Mouse (Mus musculus) liver, adult 2 months (tissue): ENCODE results near the gene Vamp8. TPM values are rescaled to one million over a fixed set of nuclear protein-coding genes. Genes with fewer than 3 reads are reported as not detected.

Experiments
- DNase-seq: peaks from one replicate; pipeline ENCODE4 v3.0.0-alpha.2; 2011; ENCODE audit warnings: low read depth, low spot score; ENCODE audit errors: extremely low read depth
- H3K27ac ChIP-seq: fragments of 200-500 bp; replicated peaks from 2 replicates; pipeline ENCODE4 v1.5.1; 2012; ENCODE audit warnings: low read depth, mild to moderate bottlenecking, control low read depth, inconsistent platforms, low read length; ENCODE audit not compliant: insufficient read depth
- H3K27me3 ChIP-seq: fragments of 200-500 bp; 2 replicates; pipeline ENCODE4 v1.6.1; 2012; ENCODE audit warnings: mild to moderate bottlenecking, moderate library complexity, low read length, inconsistent platforms; ENCODE audit not compliant: control insufficient read depth, insufficient read depth
- H3K36me3 ChIP-seq: fragments of 200-500 bp; 2 replicates; pipeline ENCODE4 v1.6.1; 2012; ENCODE audit warnings: low read length, inconsistent platforms; ENCODE audit not compliant: control insufficient read depth, insufficient read depth
- H3K4me1 ChIP-seq: fragments of 200-500 bp; 2 replicates; pipeline ENCODE4 v1.6.1; 2011; ENCODE audit warnings: low read length; ENCODE audit not compliant: control insufficient read depth, insufficient read depth
- H3K4me3 ChIP-seq: fragments of 200-500 bp; 2 replicates; pipeline ENCODE4 v1.5.1; 2011; ENCODE audit warnings: low read depth, mild to moderate bottlenecking, control low read depth, low read length, moderate library complexity; ENCODE audit not compliant: insufficient read depth
- H3K79me2 ChIP-seq: fragments of 200-500 bp; 2 replicates; pipeline ENCODE4 v1.6.1; 2012; ENCODE audit warnings: inconsistent platforms, mild to moderate bottlenecking, low read length, moderate library complexity; ENCODE audit not compliant: control insufficient read depth, insufficient read depth
- H3K9ac ChIP-seq: fragments of 200-500 bp; 2 replicates; pipeline ENCODE4 v1.6.1; 2012; ENCODE audit warnings: low read depth, mild to moderate bottlenecking, control low read depth, inconsistent platforms, low read length
- CTCF ChIP-seq: fragments of 200-500 bp; IDR thresholded peaks from 2 replicates; pipeline ENCODE4 v1.5.1; 2011; ENCODE audit warnings: low read depth, low read length, control low read depth
- POLR2A ChIP-seq: fragments of 200-500 bp; IDR thresholded peaks from 2 replicates; pipeline ENCODE4 v1.6.1; 2011; ENCODE audit warnings: low read length, control low read depth; ENCODE audit not compliant: insufficient read depth; ENCODE audit errors: extremely low read depth
- WGBS: fragments of 180-500 bp; shearing (Covaris S2); methylation state at CpG from one replicate; pipeline ENCODE4 v1.1.7; 2018; 5-methylcytosine and 5-hydroxymethylcytosine counted together
- polyA plus RNA-seq: library from polyadenylated mRNA; depleted of rRNA; stranded (reverse); fragments of >200 nt; gene quantifications from 2 replicates; pipeline ENCODE4 v1.2.3, GENCODE M21; 2012
- total RNA-seq: library from RNA; depleted of rRNA; stranded (reverse); fragments of >200 nt; gene quantifications from 2 replicates; pipeline ENCODE4 v1.2.3, GENCODE M21; 2014

The Vamp8 gene
- total and polyA plus RNA-seq, 2 experiments: 219 to 238 TPM

DNA sequence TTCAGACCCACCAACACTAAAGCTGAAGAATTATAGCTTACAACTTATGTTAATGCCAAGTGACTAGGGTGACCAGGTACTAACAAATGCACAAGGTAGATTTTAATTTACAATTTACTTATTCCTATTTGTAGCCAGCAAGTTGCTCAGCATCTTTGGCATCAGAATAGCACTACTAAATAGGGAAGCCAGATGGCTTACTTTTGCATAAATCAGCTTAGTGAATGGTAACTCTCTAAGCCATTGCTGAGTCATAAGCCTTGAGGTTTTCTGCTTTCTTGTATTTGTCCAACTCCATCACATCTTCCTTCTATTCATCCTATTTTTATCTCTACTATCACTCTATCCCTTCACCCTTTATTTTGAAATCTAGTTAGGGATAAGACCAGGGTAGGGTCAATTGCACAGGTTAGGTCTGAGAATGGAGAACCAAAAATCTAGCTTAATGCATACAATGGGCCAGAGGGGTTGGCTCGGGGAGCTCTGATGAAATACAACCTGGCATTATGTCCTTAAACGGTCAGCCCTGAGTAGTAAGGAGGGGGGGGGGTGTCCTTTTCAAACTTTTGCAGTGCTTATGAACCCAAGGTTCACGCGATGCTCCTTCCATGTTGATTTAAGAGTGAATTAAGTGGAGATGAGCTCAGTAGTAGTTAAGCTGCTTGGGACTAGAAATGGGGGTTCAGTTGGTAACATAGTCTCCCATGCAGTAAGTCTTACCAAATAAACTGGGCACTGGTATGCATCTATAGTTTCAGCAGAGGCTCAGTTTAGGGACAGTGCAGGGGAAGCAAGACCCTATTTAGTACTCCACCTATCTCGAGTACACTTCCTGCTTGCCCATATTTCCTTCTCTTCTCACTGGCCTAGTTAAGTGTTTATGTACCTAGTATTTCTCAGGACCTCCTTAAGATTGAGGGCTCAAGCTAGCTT is 40.8 kb upstream of the Vamp8 start:
- peaks cover 83% of the 10 kb centered on the region for H3K36me3 ChIP-seq

DNA sequence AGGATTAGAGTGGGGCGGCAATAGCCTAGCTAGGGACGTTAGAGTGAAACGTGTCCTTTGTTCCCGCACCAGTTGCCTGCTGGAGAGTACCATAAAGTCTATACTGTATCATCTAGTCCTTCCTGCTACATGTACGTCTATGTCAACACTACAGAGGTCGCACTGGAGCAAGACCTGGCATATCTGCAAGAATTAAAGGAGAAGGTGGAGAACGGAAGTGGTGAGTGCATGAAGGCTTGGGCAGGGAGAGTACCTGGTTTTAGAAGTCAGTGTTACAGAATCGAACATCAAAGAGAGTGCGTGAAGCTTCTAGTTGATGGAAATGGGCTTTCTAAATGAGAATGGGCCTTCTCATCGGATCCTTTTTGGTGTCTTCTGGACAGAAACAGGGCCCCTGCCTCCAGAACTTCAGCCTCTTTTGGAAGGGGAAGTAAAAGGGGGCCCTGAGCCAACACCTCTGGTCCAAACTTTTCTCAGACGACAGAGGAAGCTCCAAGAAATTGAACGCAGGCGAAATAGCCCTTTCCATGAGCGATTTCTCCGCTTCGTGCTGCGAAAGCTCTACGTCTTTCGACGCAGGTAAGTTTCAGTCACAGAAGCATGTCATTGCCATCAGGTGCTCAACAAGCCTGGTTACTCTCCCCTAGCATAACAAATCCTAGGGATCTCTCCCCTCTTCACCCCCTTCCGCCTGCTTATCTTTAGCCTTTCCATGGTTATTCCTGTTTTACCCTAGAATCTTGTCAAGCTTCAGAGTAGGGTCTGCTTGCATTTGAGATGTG is 38.7 kb upstream of the Vamp8 start:
- Histone ChIP-seq H3K36me3 (peaks cover 82% of the 10 kb centered on the region), H3K4me3 (no peak overlapping the region), H3K27me3 (no peaks in the 10 kb centered on the region), H3K79me2 (no peaks in the 10 kb centered on the region), H3K4me1 (peaks cover 5% of the 10 kb centered on the region; the same call in 1 of the 2 replicates), H3K9ac (no peak overlapping the region), H3K27ac (no peak overlapping the region)
- no peak for DNase-seq
- TF ChIP-seq POLR2A: no peak
- no peak for TF ChIP-seq CTCF
- 89% methylated on average over 21 of the region's 21 CpGs for WGBS

More for the DNA sequence above, 40.8 kb upstream of the Vamp8 start:
- Histone ChIP-seq H3K27me3 (no peaks in the 10 kb centered on the region), H3K79me2 (no peaks in the 10 kb centered on the region), H3K9ac (no peak overlapping the region), H3K4me1 (no peaks in the 10 kb centered on the region), H3K27ac (no peak overlapping the region; the same call in 1 of the 2 replicates), H3K4me3 (no peak overlapping the region)
- no peak for DNase-seq
- WGBS: 52% methylated on average over 5 of the region's 5 CpGs
- no peak for TF ChIP-seq POLR2A
- TF ChIP-seq CTCF: no peak

- Histone ChIP-seq H3K27ac (no peak overlapping the region), H3K36me3 (peaks cover 84% of the 10 kb centered on the region)
Observed at GRCm38 (mm10) chr6:72428036-72428435, 37.5 kb upstream of the Vamp8 start.

GRCm38 (mm10) chr6:72425646-72426045 is 35.1 kb upstream of the Vamp8 start:
- H3K9ac ChIP-seq: no peak overlapping the region
- 96% methylated on average over 11 of the region's 11 CpGs for WGBS
- no peak for DNase-seq
- no peak overlapping the region for H3K4me3 ChIP-seq
- H3K27ac ChIP-seq: no peak overlapping the region
- peaks cover 8% of the 10 kb centered on the region for H3K4me1 ChIP-seq
- H3K79me2 ChIP-seq: no peaks in the 10 kb centered on the region
- TF ChIP-seq POLR2A: no peak
- no peak for TF ChIP-seq CTCF
- H3K27me3 ChIP-seq: no peaks in the 10 kb centered on the region
- H3K36me3 ChIP-seq: peaks cover 72% of the 10 kb centered on the region

More at GRCm38 (mm10) chr6:72428036-72428435, 37.5 kb upstream of the Vamp8 start:
- Histone ChIP-seq H3K9ac (no peak overlapping the region), H3K79me2 (no peaks in the 10 kb centered on the region), H3K4me3 (no peak overlapping the region), H3K4me1 (peaks cover 7% of the 10 kb centered on the region; the same call in 1 of the 2 replicates), H3K27me3 (no peaks in the 10 kb centered on the region)
- WGBS: 61% methylated on average over 8 of the region's 8 CpGs
- peak; percentile 45 for DNase-seq
- TF ChIP-seq CTCF (peak; percentile 76), POLR2A (no peak)

- WGBS: 25% methylated on average over 10 of the region's 10 CpGs
Observed at GRCm38 (mm10) chr6:72420901-72421300, 30.4 kb upstream of the Vamp8 start.

More at GRCm38 (mm10) chr6:72420901-72421300, 30.4 kb upstream of the Vamp8 start:
- Histone ChIP-seq H3K79me2 (peaks cover 8% of the 10 kb centered on the region; the same call in 1 of the 2 replicates), H3K9ac (no peak overlapping the region), H3K27me3 (no peaks in the 10 kb centered on the region), H3K4me3 (no peak overlapping the region), H3K4me1 (peaks cover 15% of the 10 kb centered on the region), H3K27ac (peak overlapping the region; percentile 58), H3K36me3 (peaks cover 53% of the 10 kb centered on the region)
- TF ChIP-seq CTCF (no peak), POLR2A (no peak)
- peak; percentile 94 for DNase-seq
